Mouse (Mus musculus): ENCODE data around the gene Hnrnph3. TPM values are rescaled to one million over a fixed set of nuclear protein-coding genes. Genes with fewer than 3 reads are reported as not detected.

The Hnrnph3 gene
- polyA plus RNA-seq, 1 experiment from 2014 or later = 175 TPM

- Histone ChIP-seq H3K4me3 (no peak overlapping the region), H3K4me1 (no peaks in the 10 kb centered on the region), H3K27ac (no peak overlapping the region), H3K9ac (no peak overlapping the region), H3K9me3 (no peaks in the 10 kb centered on the region), H3K4me2 (no peak overlapping the region), H3K36me3 (replicated peaks) (no peaks in the 10 kb centered on the region), H3K27me3 (replicated peaks) (no peaks in the 10 kb centered on the region)
- WGBS = 55% methylated on average over 6 of the region's 6 CpGs
- ATAC-seq (replicated peaks) = no peak
Observed at GRCm38 (mm10) chr10:63053007-63053406, 29.0 kb upstream of the Hnrnph3 start.

GRCm38 (mm10) chr10:63052011-63052410 is 28.0 kb upstream of the Hnrnph3 start:
- no peaks in the 10 kb centered on the region for H3K4me1 ChIP-seq
- ATAC-seq (replicated peaks) = no peak
- WGBS = 87% methylated on average over 6 of the region's 6 CpGs

GRCm38 (mm10) chr10:63051267-63051666 is 27.2 kb upstream of the Hnrnph3 start:
- 65% methylated on average over 7 of the region's 7 CpGs for WGBS
- H3K36me3 ChIP-seq (replicated peaks) = no peaks in the 10 kb centered on the region

More at GRCm38 (mm10) chr10:63052011-63052410, 28.0 kb upstream of the Hnrnph3 start:
- no peaks in the 10 kb centered on the region for H3K9me3 ChIP-seq
- H3K27me3 ChIP-seq (replicated peaks) = no peaks in the 10 kb centered on the region
- no peak overlapping the region for H3K4me2 ChIP-seq
- H3K9ac ChIP-seq = no peak overlapping the region
- no peak overlapping the region for H3K27ac ChIP-seq
- H3K36me3 ChIP-seq (replicated peaks) = no peaks in the 10 kb centered on the region
- H3K4me3 ChIP-seq = no peak overlapping the region

GRCm38 (mm10) chr10:63049106-63049505 is 25.1 kb upstream of the Hnrnph3 start:
- Histone ChIP-seq H3K27me3 (replicated peaks) (no peaks in the 10 kb centered on the region), H3K4me1 (no peaks in the 10 kb centered on the region), H3K36me3 (replicated peaks) (no peaks in the 10 kb centered on the region), H3K4me2 (no peak overlapping the region), H3K4me3 (no peak overlapping the region), H3K27ac (no peak overlapping the region), H3K9ac (no peak overlapping the region), H3K9me3 (no peaks in the 10 kb centered on the region)
- 94% methylated on average over 2 of the region's 2 CpGs for WGBS
- no peak for ATAC-seq (replicated peaks)

More at GRCm38 (mm10) chr10:63051267-63051666, 27.2 kb upstream of the Hnrnph3 start:
- no peak overlapping the region for H3K4me3 ChIP-seq
- H3K27ac ChIP-seq = no peak overlapping the region
- no peak overlapping the region for H3K9ac ChIP-seq
- no peak overlapping the region for H3K4me2 ChIP-seq
- no peaks in the 10 kb centered on the region for H3K4me1 ChIP-seq
- no peak for ATAC-seq (replicated peaks)
- no peaks in the 10 kb centered on the region for H3K9me3 ChIP-seq
- H3K27me3 ChIP-seq (replicated peaks) = no peaks in the 10 kb centered on the region

- Histone ChIP-seq H3K4me1 (no peaks in the 10 kb centered on the region), H3K36me3 (replicated peaks) (no peaks in the 10 kb centered on the region), H3K4me2 (no peak overlapping the region), H3K27ac (no peak overlapping the region), H3K4me3 (no peak overlapping the region), H3K9me3 (no peaks in the 10 kb centered on the region), H3K9ac (no peak overlapping the region), H3K27me3 (replicated peaks) (no peaks in the 10 kb centered on the region)
- 90% methylated on average over 8 of the region's 8 CpGs for WGBS
- ATAC-seq (replicated peaks) = no peak
Observed at GRCm38 (mm10) chr10:63047751-63048150, 23.7 kb upstream of the Hnrnph3 start.

- H3K4me2 ChIP-seq = no peak overlapping the region
- no peaks in the 10 kb centered on the region for H3K9me3 ChIP-seq
- no peaks in the 10 kb centered on the region for H3K27me3 ChIP-seq (replicated peaks)
- 79% methylated on average over 3 of the region's 3 CpGs for WGBS
- no peak overlapping the region for H3K27ac ChIP-seq
- H3K4me3 ChIP-seq = no peak overlapping the region
- H3K4me1 ChIP-seq = no peaks in the 10 kb centered on the region
- no peak for ATAC-seq (replicated peaks)
- H3K36me3 ChIP-seq (replicated peaks) = no peaks in the 10 kb centered on the region
- no peak overlapping the region for H3K9ac ChIP-seq
Observed at GRCm38 (mm10) chr10:63043154-63043553, 19.1 kb upstream of the Hnrnph3 start.

GRCm38 (mm10) chr10:63039867-63040628 is 16.0 kb upstream of the Hnrnph3 start:
- no peak overlapping the region for H3K27ac ChIP-seq
- WGBS = 69% methylated on average over 5 of the region's 5 CpGs
- no peak overlapping the region for H3K4me2 ChIP-seq
- no peak overlapping the region for H3K4me3 ChIP-seq
- H3K4me1 ChIP-seq = no peaks in the 10 kb centered on the region
- no peak for ATAC-seq (replicated peaks)
- H3K9me3 ChIP-seq = no peaks in the 10 kb centered on the region
- H3K36me3 ChIP-seq (replicated peaks) = no peaks in the 10 kb centered on the region
- no peak overlapping the region for H3K9ac ChIP-seq
- H3K27me3 ChIP-seq (replicated peaks) = no peaks in the 10 kb centered on the region

- Histone ChIP-seq H3K27ac (no peak overlapping the region), H3K9ac (no peak overlapping the region), H3K4me1 (no peaks in the 10 kb centered on the region), H3K36me3 (replicated peaks) (no peaks in the 10 kb centered on the region), H3K4me2 (no peak overlapping the region), H3K27me3 (replicated peaks) (no peaks in the 10 kb centered on the region), H3K9me3 (no peaks in the 10 kb centered on the region), H3K4me3 (no peak overlapping the region)
- WGBS = 78% methylated on average over 14 of the region's 14 CpGs
- no peak for ATAC-seq (replicated peaks)
Observed at GRCm38 (mm10) chr10:63038571-63039320, 14.7 kb upstream of the Hnrnph3 start.

GRCm38 (mm10) chr10:63032956-63033355 is 8.9 kb upstream of the Hnrnph3 start:
- Histone ChIP-seq H3K9me3 (no peaks in the 10 kb centered on the region), H3K27ac (no peak overlapping the region), H3K36me3 (replicated peaks) (no peaks in the 10 kb centered on the region), H3K27me3 (replicated peaks) (no peaks in the 10 kb centered on the region), H3K4me1 (0 out of 2 replicates have a peak, but pooled peaks cover 6% of the 10 kb centered on the region), H3K4me2 (no peak overlapping the region), H3K9ac (no peak overlapping the region), H3K4me3 (no peak overlapping the region)
- 66% methylated on average over 3 of the region's 3 CpGs for WGBS
- ATAC-seq (replicated peaks) = no peak

- H3K4me1 ChIP-seq = peaks cover 7% of the 10 kb centered on the region
- WGBS = 86% methylated on average over 3 of the region's 3 CpGs
- H3K9ac ChIP-seq = no peak overlapping the region
- no peak overlapping the region for H3K4me3 ChIP-seq
- no peak for ATAC-seq (replicated peaks)
- H3K9me3 ChIP-seq = no peaks in the 10 kb centered on the region
- no peak overlapping the region for H3K4me2 ChIP-seq
- H3K27me3 ChIP-seq (replicated peaks) = no peaks in the 10 kb centered on the region
- H3K27ac ChIP-seq = no peak overlapping the region
- no peaks in the 10 kb centered on the region for H3K36me3 ChIP-seq (replicated peaks)
Observed at GRCm38 (mm10) chr10:63032267-63032666, 8.2 kb upstream of the Hnrnph3 start.

- Histone ChIP-seq H3K36me3 (replicated peaks) (no peaks in the 10 kb centered on the region), H3K9ac (no peak overlapping the region), H3K4me2 (no peak overlapping the region), H3K4me3 (no peak overlapping the region), H3K9me3 (no peaks in the 10 kb centered on the region), H3K27ac (peak overlapping the region; percentile 100), H3K4me1 (peaks cover 29% of the 10 kb centered on the region), H3K27me3 (replicated peaks) (no peaks in the 10 kb centered on the region)
- no peak for ATAC-seq (replicated peaks)
- 42% methylated on average over 4 of the region's 4 CpGs for WGBS
Observed at GRCm38 (mm10) chr10:63028396-63028795, 4.4 kb upstream of the Hnrnph3 start.

GRCm38 (mm10) chr10:63027376-63028161 is 3.6 kb upstream of the Hnrnph3 start:
- no peaks in the 10 kb centered on the region for H3K27me3 ChIP-seq (replicated peaks)
- peaks cover 29% of the 10 kb centered on the region for H3K4me1 ChIP-seq
- H3K9ac ChIP-seq = no peak overlapping the region
- H3K9me3 ChIP-seq = no peaks in the 10 kb centered on the region
- H3K36me3 ChIP-seq (replicated peaks) = no peaks in the 10 kb centered on the region
- peak overlapping the region; percentile 100 for H3K27ac ChIP-seq
- peak overlapping the region; percentile 68; the same call in 1 of the 2 replicates for H3K4me2 ChIP-seq
- no peak overlapping the region for H3K4me3 ChIP-seq
- no peak for ATAC-seq (replicated peaks)
- WGBS = 84% methylated on average over 10 of the region's 10 CpGs
